Mouse (Mus musculus): ENCODE measurements around the gene Hacd4.

- TF ChIP-seq POLR2A (IDR thresholded peaks at IDR 0.05; ENCODE audit: extremely low read depth, insufficient read depth, low read length) (no peak), CTCF (IDR thresholded peaks at IDR 0.05; ENCODE audit: extremely low read depth, insufficient read depth, low read length) (no peak)
Measured at GRCm38 (mm10) chr4:88406887-88407696, 31.6 kb downstream of the Hacd4 start.

Data from cortical plate, adult 2 months (tissue).